Mouse (Mus musculus): ENCODE data around the gene Olfr12. TPM values are rescaled to one million over a fixed set of nuclear protein-coding genes. Genes with fewer than 3 reads are reported as not detected.

Olfr12 gene
- polyA plus RNA-seq, 1 experiment from 2014 or later: not detected

- ATAC-seq (ENCODE audit: insufficient read depth) (no peak), DNase-seq (no peak)
- Histone ChIP-seq H3K27ac (ENCODE audit: low read depth) (no peak overlapping the region), H3K36me3 (ENCODE audit: insufficient read depth) (no peaks in the 10 kb centered on the region), H3K4me2 (no peak overlapping the region), H3K9me3 (ENCODE audit: low read depth, low read length) (no peaks in the 10 kb centered on the region), H3K4me3 (ENCODE audit: low read depth, low read length) (no peak overlapping the region), H3K9ac (no peak overlapping the region), H3K4me1 (ENCODE audit: insufficient read depth) (no peaks in the 10 kb centered on the region), H3K27me3 (ENCODE audit: insufficient read depth, low read length) (no peaks in the 10 kb centered on the region)
- WGBS: 52% methylated on average over 5 of the region's 5 CpGs
- no peak for TF ChIP-seq CTCF (IDR thresholded peaks at IDR 0.05; ENCODE audit: low read depth)
Observed at GRCm38 (mm10) chr1:92659392-92659791, 41.8 kb downstream of the Olfr12 start.

GRCm38 (mm10) chr1:92667106-92667505 lies 49.5 kb downstream of the Olfr12 start:
- Histone ChIP-seq H3K9me3 (ENCODE audit: low read depth, low read length) (no peaks in the 10 kb centered on the region), H3K9ac (no peak overlapping the region), H3K27ac (ENCODE audit: low read depth) (no peak overlapping the region), H3K36me3 (ENCODE audit: insufficient read depth) (no peaks in the 10 kb centered on the region), H3K27me3 (ENCODE audit: insufficient read depth, low read length) (no peaks in the 10 kb centered on the region), H3K4me2 (no peak overlapping the region), H3K4me3 (ENCODE audit: low read depth, low read length) (no peak overlapping the region), H3K4me1 (ENCODE audit: insufficient read depth) (no peaks in the 10 kb centered on the region)
- ATAC-seq (ENCODE audit: insufficient read depth) (no peak), DNase-seq (no peak)
- TF ChIP-seq CTCF (IDR thresholded peaks at IDR 0.05; ENCODE audit: low read depth): no peak
- 65% methylated on average over 6 of the region's 6 CpGs for WGBS

GRCm38 (mm10) chr1:92669430-92669829 lies 51.8 kb downstream of the Olfr12 start:
- DNase-seq: no peak
- Histone ChIP-seq H3K27me3 (ENCODE audit: insufficient read depth, low read length) (no peaks in the 10 kb centered on the region), H3K4me2 (no peak overlapping the region), H3K9ac (no peak overlapping the region), H3K27ac (ENCODE audit: low read depth) (no peak overlapping the region), H3K9me3 (ENCODE audit: low read depth, low read length) (no peaks in the 10 kb centered on the region), H3K36me3 (ENCODE audit: insufficient read depth) (no peaks in the 10 kb centered on the region), H3K4me3 (ENCODE audit: low read depth, low read length) (no peak overlapping the region), H3K4me1 (ENCODE audit: insufficient read depth) (no peaks in the 10 kb centered on the region)
- TF ChIP-seq CTCF (IDR thresholded peaks at IDR 0.05; ENCODE audit: low read depth): no peak
- 83% methylated on average over 3 of the region's 3 CpGs for WGBS
- ATAC-seq (ENCODE audit: insufficient read depth): no peak

- ATAC-seq (ENCODE audit: insufficient read depth) (no peak), DNase-seq (no peak)
- H3K4me3 ChIP-seq (ENCODE audit: low read depth, low read length): no peak overlapping the region
- H3K4me2 ChIP-seq: no peak overlapping the region
- no peaks in the 10 kb centered on the region for H3K4me1 ChIP-seq (ENCODE audit: insufficient read depth)
- no peak for TF ChIP-seq CTCF (IDR thresholded peaks at IDR 0.05; ENCODE audit: low read depth)
- H3K9me3 ChIP-seq (ENCODE audit: low read depth, low read length): no peaks in the 10 kb centered on the region
- WGBS: 75% methylated on average over 4 of the region's 4 CpGs
- H3K36me3 ChIP-seq (ENCODE audit: insufficient read depth): no peaks in the 10 kb centered on the region
- H3K9ac ChIP-seq: no peak overlapping the region
- no peaks in the 10 kb centered on the region for H3K27me3 ChIP-seq (ENCODE audit: insufficient read depth, low read length)
- no peak overlapping the region for H3K27ac ChIP-seq (ENCODE audit: low read depth)
Observed at GRCm38 (mm10) chr1:92671326-92671725, 53.7 kb downstream of the Olfr12 start.

Other genes starting within 250 kb of the Olfr12 start
- gene Ndufa10, start 143.9 kb upstream of the Olfr12 start, polyA plus RNA-seq (2014; fragmentation: Nextera tagmentation; extraction: Ambion mirVana): 265 and 268 TPM in 2 replicates
- not detected in 2 replicates for gene Olfr1416, start 132.7 kb upstream of the Olfr12 start, polyA plus RNA-seq (2014; fragmentation: Nextera tagmentation; extraction: Ambion mirVana)
- not detected in 2 replicates for gene Olfr1415, start 121.7 kb upstream of the Olfr12 start, polyA plus RNA-seq (2014; fragmentation: Nextera tagmentation; extraction: Ambion mirVana)
- not detected in 2 replicates for gene Olfr1414, start 99.1 kb upstream of the Olfr12 start, polyA plus RNA-seq (2014; fragmentation: Nextera tagmentation; extraction: Ambion mirVana)
- not detected in 2 replicates for gene Olfr1413, start 46.5 kb upstream of the Olfr12 start, polyA plus RNA-seq (2014; fragmentation: Nextera tagmentation; extraction: Ambion mirVana)
- gene Olfr1412, start 32.0 kb upstream of the Olfr12 start, polyA plus RNA-seq (2014; fragmentation: Nextera tagmentation; extraction: Ambion mirVana): not detected in 2 replicates
- gene Olfr1411, start 23.4 kb upstream of the Olfr12 start, polyA plus RNA-seq (2014; fragmentation: Nextera tagmentation; extraction: Ambion mirVana): not detected in 2 replicates
- gene Olfr1410, start 12.0 kb upstream of the Olfr12 start, polyA plus RNA-seq (2014; fragmentation: Nextera tagmentation; extraction: Ambion mirVana): not detected in 2 replicates
- 391 and 414 TPM in 2 replicates for gene Cops9, start 24.2 kb downstream of the Olfr12 start, polyA plus RNA-seq (2014; fragmentation: Nextera tagmentation; extraction: Ambion mirVana)
- not detected in 2 replicates for gene Otos, start 31.1 kb downstream of the Olfr12 start, polyA plus RNA-seq (2014; fragmentation: Nextera tagmentation; extraction: Ambion mirVana)
- gene Gpc1, start 213.9 kb downstream of the Olfr12 start, polyA plus RNA-seq (2014; fragmentation: Nextera tagmentation; extraction: Ambion mirVana): 36.3 and 42.4 TPM in 2 replicates